Mouse (Mus musculus) heart, postnatal 0 days (tissue): ENCODE measurements around the gene Flt3l. TPM values are rescaled to one million over a fixed set of nuclear protein-coding genes. Genes with fewer than 3 reads are reported as not detected.

Source experiments
- ATAC-seq: fragments of 200-750 bp; cut with Nextera tagmentation; 2 replicates; pipeline ENCODE4 v1.8.0; 2017; ENCODE audit warnings: low read depth, moderate number of reproducible peaks, moderate library complexity; ENCODE audit not compliant: insufficient read depth
- DNase-seq: peaks from one replicate; pipeline ENCODE4 v3.0.0-alpha.2; 2016; ENCODE audit warnings: low spot score
- H3K27ac ChIP-seq: fragments of 300-500 bp; sonication (generic); 2 replicates; pipeline ENCODE4 v1.5.1; 2014; ENCODE audit warnings: low read depth, mild to moderate bottlenecking
- H3K27me3 ChIP-seq: fragments of 300-500 bp; sonication (generic); 2 replicates; pipeline ENCODE4 v1.6.1; 2014; ENCODE audit warnings: low read length, mixed read lengths; ENCODE audit not compliant: control insufficient read depth, insufficient read depth
- H3K36me3 ChIP-seq: fragments of 300-500 bp; sonication (generic); replicated peaks from 2 replicates; pipeline ENCODE4 v1.6.1; 2014; ENCODE audit warnings: low read length, mixed read lengths; ENCODE audit not compliant: control insufficient read depth, insufficient read depth
- H3K4me1 ChIP-seq: fragments of 300-500 bp; sonication (generic); 2 replicates; pipeline ENCODE4 v1.6.1; 2014; ENCODE audit warnings: antibody characterized with exemption; ENCODE audit not compliant: control insufficient read depth, insufficient read depth
- H3K4me2 ChIP-seq: fragments of 300-500 bp; sonication (generic); 2 replicates; pipeline ENCODE4 v1.6.1; 2014; ENCODE audit warnings: low read depth, mild to moderate bottlenecking, low read length, moderate library complexity
- H3K4me3 ChIP-seq: fragments of 300-500 bp; sonication (generic); 2 replicates; pipeline ENCODE4 v1.5.1; 2014; ENCODE audit warnings: low read depth, low read length
- H3K9ac ChIP-seq: fragments of 300-500 bp; sonication (generic); replicated peaks from 2 replicates; pipeline ENCODE4 v1.6.1; 2014; ENCODE audit warnings: low read depth, low read length, mixed read lengths
- H3K9me3 ChIP-seq: fragments of 300-500 bp; sonication (generic); replicated peaks from 2 replicates; pipeline ENCODE4 v1.6.1; 2016; ENCODE audit warnings: low read length; ENCODE audit not compliant: control insufficient read depth
- CTCF ChIP-seq: IDR thresholded peaks from 2 replicates; pipeline ENCODE4 v1.5.1; 2016; ENCODE audit warnings: antibody characterized with exemption, control low read depth, low read depth
- EP300 ChIP-seq: IDR thresholded peaks from 2 replicates; pipeline ENCODE4 v1.6.1; 2016; ENCODE audit warnings: antibody characterized with exemption, low read depth
- WGBS: fragments of 180-500 bp; shearing (Covaris S2); extraction: QIAGEN DNeasy Blood & Tissue Kit; methylation state at CpG from one replicate; pipeline ENCODE4 v1.1.7; 2014; 5-methylcytosine and 5-hydroxymethylcytosine counted together
- polyA plus RNA-seq: library from polyadenylated mRNA; unstranded; fragments of >200 nt; fragmentation: Nextera tagmentation; extraction: Ambion mirVana; gene quantifications from 2 replicates; pipeline ENCODE4 v1.2.1, GENCODE M21; 2015
- total RNA-seq: library from RNA; depleted of rRNA; stranded (reverse); fragments of >200 nt; gene quantifications from 2 replicates; pipeline ENCODE4 v1.2.3, GENCODE M21; 2014; ENCODE audit warnings: low replicate concordance

Gene Flt3l
- total and polyA plus RNA-seq, 2 experiments from 2014 or later, result 1.8 to 23.3 TPM

DNA sequence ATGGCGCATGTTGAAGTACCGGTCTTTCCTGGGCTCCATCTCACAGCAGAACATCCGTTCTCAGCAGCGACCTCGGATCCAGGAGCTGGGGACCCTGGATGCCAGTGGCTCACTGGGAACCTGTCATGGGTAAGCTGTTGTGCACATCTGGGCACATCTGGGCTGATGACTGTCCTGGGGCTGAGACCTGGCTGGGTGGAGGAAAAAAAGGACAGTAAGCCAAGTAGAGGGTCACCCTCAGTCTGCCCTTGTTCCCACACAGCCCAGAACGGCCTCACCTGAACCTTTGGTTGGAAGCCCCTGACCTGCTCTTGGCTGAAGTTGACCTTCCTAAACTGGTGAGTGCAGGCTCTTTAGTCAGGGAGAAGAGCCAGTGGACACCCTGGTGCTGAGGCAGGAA lies 22.8 kb upstream of the Flt3l start:
- Histone ChIP-seq H3K4me3 (no peak overlapping the region), H3K27me3 (peaks cover 17% of the 10 kb centered on the region), H3K4me1 (no peaks in the 10 kb centered on the region), H3K27ac (no peak overlapping the region), H3K36me3 (peaks cover 11% of the 10 kb centered on the region; the same call in 1 of the 2 replicates), H3K9me3 (no peaks in the 10 kb centered on the region), H3K4me2 (no peak overlapping the region), H3K9ac (no peak overlapping the region)
- no peak for TF ChIP-seq CTCF
- TF ChIP-seq EP300, result no peak
- 89% methylated on average over 6 of the region's 6 CpGs for WGBS
- no peak for DNase-seq
- ATAC-seq, result no peak

DNA sequence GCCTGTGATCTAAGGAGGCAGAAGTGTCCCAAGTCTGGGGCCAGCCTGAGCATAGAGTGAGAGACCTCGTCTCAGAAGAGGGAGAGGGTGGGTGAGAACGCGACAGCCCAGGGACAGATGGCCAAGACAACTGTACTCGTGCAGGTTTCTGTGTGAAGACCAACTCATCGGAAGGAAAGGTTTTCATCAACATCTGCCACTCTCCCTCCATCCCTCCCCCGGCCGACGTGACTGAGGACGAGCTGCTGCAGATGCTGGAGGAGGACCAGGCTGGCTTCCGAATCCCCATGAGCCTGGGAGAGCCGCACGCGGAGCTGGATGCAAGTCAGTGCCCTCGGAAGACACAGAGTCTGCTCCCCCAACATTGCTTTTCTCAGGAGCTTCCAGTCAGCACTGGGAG lies 21.2 kb upstream of the Flt3l start:
- DNase-seq (no peak), ATAC-seq (no peak)
- H3K4me1 ChIP-seq, result 0 out of 2 replicates have a peak, but pooled peaks cover 7% of the 10 kb centered on the region
- peaks cover 2% of the 10 kb centered on the region; the same call in 1 of the 2 replicates for H3K27me3 ChIP-seq
- no peak overlapping the region for H3K9ac ChIP-seq
- no peaks in the 10 kb centered on the region for H3K9me3 ChIP-seq
- H3K4me3 ChIP-seq, result no peak overlapping the region
- WGBS, result 83% methylated on average over 14 of the region's 14 CpGs
- TF ChIP-seq EP300 (no peak), CTCF (no peak)
- H3K36me3 ChIP-seq, result peaks cover 11% of the 10 kb centered on the region; the same call in 1 of the 2 replicates
- no peak overlapping the region for H3K4me2 ChIP-seq
- no peak overlapping the region for H3K27ac ChIP-seq

DNA sequence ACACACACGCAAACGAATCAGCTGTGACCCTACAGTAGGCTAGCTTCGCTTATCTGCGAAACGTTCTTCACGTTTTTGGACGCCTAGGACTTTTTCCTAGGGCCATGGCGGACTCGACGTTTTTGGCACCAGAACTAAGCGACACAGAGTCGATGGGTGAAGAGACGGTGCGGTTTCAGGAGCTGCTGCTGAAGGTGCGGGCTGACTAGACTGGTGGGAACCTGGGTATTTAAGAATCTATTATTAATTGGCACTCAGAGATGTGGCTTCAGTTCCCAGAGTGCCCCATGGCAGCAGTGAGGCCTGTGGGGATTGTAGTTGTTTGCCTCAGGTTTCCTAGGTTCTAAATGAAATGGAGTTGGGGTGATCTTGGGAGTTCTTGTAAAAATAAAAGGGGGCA lies 20.0 kb upstream of the Flt3l start:
- Histone ChIP-seq H3K9ac (no peak overlapping the region), H3K27ac (no peak overlapping the region), H3K4me2 (no peak overlapping the region), H3K36me3 (peaks cover 11% of the 10 kb centered on the region; the same call in 1 of the 2 replicates), H3K4me3 (no peak overlapping the region), H3K9me3 (no peaks in the 10 kb centered on the region), H3K27me3 (no peaks in the 10 kb centered on the region), H3K4me1 (0 out of 2 replicates have a peak, but pooled peaks cover 7% of the 10 kb centered on the region)
- no peak for DNase-seq
- WGBS, result 87% methylated on average over 15 of the region's 15 CpGs
- no peak for ATAC-seq
- TF ChIP-seq EP300, result no peak

DNA sequence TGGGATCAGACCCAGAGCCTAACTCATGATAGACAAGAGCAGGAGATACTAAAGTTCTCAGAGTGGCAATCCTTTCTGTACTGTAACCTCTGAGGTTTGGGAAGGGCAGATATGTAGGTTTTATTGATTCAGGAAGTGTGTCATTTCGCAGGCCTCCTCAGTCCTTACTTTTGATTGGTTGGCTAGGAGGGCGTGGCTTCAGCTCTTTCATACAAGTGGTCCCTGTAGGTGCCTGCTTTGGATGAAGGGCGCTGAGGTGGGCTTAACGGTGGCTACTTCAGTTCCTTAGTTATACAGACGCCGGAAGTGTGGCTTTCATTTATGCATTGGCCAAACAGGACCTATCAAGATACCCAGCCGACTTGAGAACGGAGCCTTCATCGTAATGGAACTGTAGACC lies 19.4 kb upstream of the Flt3l start:
- H3K36me3 ChIP-seq, result peaks cover 11% of the 10 kb centered on the region; the same call in 1 of the 2 replicates
- no peak for DNase-seq
- H3K4me1 ChIP-seq, result 0 out of 2 replicates have a peak, but pooled peaks cover 7% of the 10 kb centered on the region
- no peak overlapping the region for H3K4me2 ChIP-seq
- no peak overlapping the region for H3K9ac ChIP-seq
- H3K4me3 ChIP-seq, result no peak overlapping the region
- no peaks in the 10 kb centered on the region for H3K27me3 ChIP-seq
- no peak for ATAC-seq
- H3K27ac ChIP-seq, result no peak overlapping the region
- 83% methylated on average over 9 of the region's 9 CpGs for WGBS
- H3K9me3 ChIP-seq, result no peaks in the 10 kb centered on the region
- no peak for TF ChIP-seq EP300
- TF ChIP-seq CTCF, result no peak

DNA sequence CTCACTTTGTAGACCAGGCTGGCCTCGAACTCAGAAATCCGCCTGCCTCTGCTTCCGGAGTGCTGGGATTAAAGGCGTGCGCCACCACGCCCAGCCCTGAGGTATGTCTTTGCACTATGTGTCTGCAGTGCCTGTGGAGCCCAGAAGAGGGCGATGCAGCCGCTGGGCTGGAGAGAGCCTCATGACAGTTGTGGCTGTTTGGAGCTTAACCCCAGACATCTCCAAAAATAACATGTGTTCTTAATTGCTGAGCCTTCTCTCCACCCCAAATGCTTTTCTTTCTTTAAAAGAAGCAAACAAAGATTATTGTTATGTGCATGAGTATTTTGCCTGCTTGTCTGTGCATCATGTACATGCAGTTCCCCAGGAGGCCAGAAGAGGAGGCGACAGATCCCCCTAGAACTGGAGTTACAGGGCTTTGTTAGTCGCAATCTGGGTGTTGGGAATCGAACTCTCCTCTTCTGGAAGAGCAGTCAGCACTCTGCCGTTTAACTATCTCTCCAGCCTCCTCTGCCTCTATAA lies 18.8 kb upstream of the Flt3l start:
- TF ChIP-seq CTCF (peak; percentile 43; the same call in 1 of the 2 replicates), EP300 (no peak)
- DNase-seq (peak; percentile 44), ATAC-seq (peak; percentile 26)
- Histone ChIP-seq H3K9ac (no peak overlapping the region), H3K4me3 (peak overlapping the region; percentile 76), H3K4me2 (peak overlapping the region; percentile 83), H3K9me3 (no peaks in the 10 kb centered on the region), H3K4me1 (0 out of 2 replicates have a peak, but pooled peaks cover 7% of the 10 kb centered on the region), H3K27ac (peak overlapping the region; percentile 97; the same call in 1 of the 2 replicates), H3K27me3 (no peaks in the 10 kb centered on the region), H3K36me3 (peaks cover 9% of the 10 kb centered on the region; the same call in 1 of the 2 replicates)
- WGBS, result 72% methylated on average over 12 of the region's 12 CpGs
